Mouse (Mus musculus) NIH3T3 (cell line): Measurements from ENCODE around the gene Iqschfp.

Experiments used
- DNase-seq: peaks from one replicate; pipeline ENCODE4 v3.0.0-alpha.2; 2012; ENCODE audit warnings: low read depth

The Iqschfp gene

GRCm38 (mm10) chr3:67892026-67892705 is at the start of gene Iqschfp, which contains the start of gene Iqcj:
Iqschfp (plus strand) TSS chr3:67892232.
Iqcj (plus strand) TSS chr3:67892220.
- DNase-seq, result peak; percentile 1

GRCm38 (mm10) chr3:67852397-67852796 is 39.6 kb upstream of the Iqschfp start:
- DNase-seq, result no peak

GRCm38 (mm10) chr3:67861524-67861923 is 30.5 kb upstream of the Iqschfp start:
- no peak for DNase-seq

- DNase-seq, result no peak
These were observed 24.5 kb upstream of the Iqschfp start for GRCm38 (mm10) chr3:67867420-67868065.

GRCm38 (mm10) chr3:67869424-67869823 is 22.6 kb upstream of the Iqschfp start:
- no peak for DNase-seq

GRCm38 (mm10) chr3:67877253-67877652 is 14.8 kb upstream of the Iqschfp start:
- no peak for DNase-seq

GRCm38 (mm10) chr3:67884335-67884734 is 7.7 kb upstream of the Iqschfp start:
- no peak for DNase-seq

GRCm38 (mm10) chr3:67886176-67886575 is 5.9 kb upstream of the Iqschfp start:
- no peak for DNase-seq

GRCm38 (mm10) chr3:67887251-67887650 is 4.8 kb upstream of the Iqschfp start:
- DNase-seq, result no peak

- no peak for DNase-seq
These were observed 736 bp downstream of the Iqschfp start for GRCm38 (mm10) chr3:67892768-67893167.

GRCm38 (mm10) chr3:67902517-67902916 is 10.5 kb downstream of the Iqschfp start:
- DNase-seq, result no peak

GRCm38 (mm10) chr3:67908586-67908985 is 16.6 kb downstream of the Iqschfp start:
- DNase-seq, result no peak

GRCm38 (mm10) chr3:67918098-67918497 is 26.1 kb downstream of the Iqschfp start:
- no peak for DNase-seq

- DNase-seq, result no peak
These were observed 26.7 kb downstream of the Iqschfp start for GRCm38 (mm10) chr3:67918634-67919259.

GRCm38 (mm10) chr3:67923095-67923494 is 31.1 kb downstream of the Iqschfp start:
- no peak for DNase-seq

GRCm38 (mm10) chr3:67925453-67925852 is 33.4 kb downstream of the Iqschfp start:
- DNase-seq, result no peak

- no peak for DNase-seq
These were observed 38.5 kb downstream of the Iqschfp start for GRCm38 (mm10) chr3:67930424-67931133.

- DNase-seq, result no peak
These were observed 39.1 kb downstream of the Iqschfp start for GRCm38 (mm10) chr3:67931181-67931580.

GRCm38 (mm10) chr3:67931914-67932313 is 39.9 kb downstream of the Iqschfp start:
- DNase-seq, result no peak

GRCm38 (mm10) chr3:67935829-67936228 is 43.8 kb downstream of the Iqschfp start:
- no peak for DNase-seq

GRCm38 (mm10) chr3:67947000-67947399 is 55.0 kb downstream of the Iqschfp start:
- DNase-seq, result no peak

- no peak for DNase-seq
These were observed 60.5 kb downstream of the Iqschfp start for GRCm38 (mm10) chr3:67952517-67952940.
